ENCODE assay signal across 18 mouse cellular contexts in the genomic region with DNA sequence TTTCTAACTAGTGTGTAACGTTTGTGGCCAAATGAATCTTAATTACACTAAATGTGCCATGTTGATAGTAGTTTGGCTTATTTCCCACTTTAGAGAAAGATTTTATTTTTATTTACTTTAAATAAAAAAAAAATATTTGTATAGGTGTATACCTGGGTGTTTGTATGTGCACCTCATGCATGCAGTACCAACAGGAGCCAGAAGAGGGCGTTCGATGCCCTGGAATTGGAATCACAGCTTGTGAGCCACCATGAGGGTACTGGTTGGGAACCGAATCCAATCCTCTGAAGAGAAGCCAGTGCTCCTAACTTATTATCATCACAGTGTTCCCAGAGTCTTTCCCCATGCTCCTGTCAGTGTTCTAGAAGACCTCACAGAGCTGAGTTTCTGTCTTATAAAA. TPM values are rescaled to one million over a fixed set of nuclear protein-coding genes. Genes with fewer than 3 reads are reported as not detected.
DNase-seq lines count a peak whose midpoint lies in the region; ATAC-seq and TF ChIP-seq lines count a peak whose summit lies in the region.
"Had no signal": no experiment of that assay in that cellular context is flagged by ENCODE, and none has a peak within 500 bp of the region (broad histone marks: within the 10 kb centered on the region; RNA-seq: fewer than 3 reads in every experiment).

No protein-coding gene starts in this region.

- no peak overlapping the region for H3K4me3 ChIP-seq in heart, adult 2 months
- no peak overlapping the region for H3K4me3 ChIP-seq in heart, embryonic 11.5 days (ENCODE audit: low read depth, low read length)
- no peak overlapping the region for H3K4me3 ChIP-seq in liver, embryonic 14.5 days (ENCODE audit: insufficient read depth in 1 of 2, low read depth in 2 of 2, low read length in 2 of 2)
- H3K4me3 ChIP-seq in liver, embryonic 12.5 days, result no peak overlapping the region
- no peak overlapping the region for H3K4me3 ChIP-seq in neural tube, embryonic 15.5 days (replicated peaks)
- H3K4me3 ChIP-seq: forebrain, embryonic 10.5 days; hindbrain, embryonic 13.5 days; limb, embryonic 15.5 days; myocyte had no signal

- WGBS in heart, adult 2 months, result 80% methylated on average over 4 of the region's 4 CpGs
- 76% methylated on average over 4 of the region's 4 CpGs for whole genome bisulfite sequencing in heart, embryonic 11.5 days (ENCODE audit: insufficient replicate concordance)
- 62% methylated on average over 4 of the region's 4 CpGs for WGBS in liver, embryonic 14.5 days (ENCODE audit: insufficient replicate concordance)
- WGBS in liver, embryonic 12.5 days (ENCODE audit: insufficient replicate concordance), result 66% methylated on average over 4 of the region's 4 CpGs
- WGBS in neural tube, embryonic 15.5 days, result 89% methylated on average over 4 of the region's 4 CpGs

- peak; percentile 36 for TF ChIP-seq CTCF in heart, adult 2 months (IDR thresholded peaks at IDR 0.05)
- TF ChIP-seq CTCF in liver, embryonic 14.5 days (IDR thresholded peaks at IDR 0.05; ENCODE audit: low read depth), result peak; percentile 47
- TF ChIP-seq CTCF in brain, embryonic 14.5 days (IDR thresholded peaks at IDR 0.05; ENCODE audit: borderline replicate concordance, extremely low read depth, insufficient read depth, insufficient read length), result peak; percentile 49; the same call in 1 of the 2 replicates

- no peaks in the 10 kb centered on the region for H3K79me2 ChIP-seq in heart, adult 2 months (replicated peaks; ENCODE audit: control insufficient read depth, insufficient read depth, low read length)

- ATAC-seq in heart, embryonic 11.5 days (replicated peaks; ENCODE audit: insufficient number of reproducible peaks, low FRiP score, low TSS enrichment), result no peak
- ATAC-seq in liver, embryonic 14.5 days (ENCODE audit: insufficient read depth), result no peak
- ATAC-seq in liver, embryonic 12.5 days, result no peak
- no peak for ATAC-seq in neural tube, embryonic 15.5 days (ENCODE audit: low FRiP score)

- DNase-seq in heart, adult 2 months, result no peak
- no peak for DNase-seq in liver, embryonic 14.5 days (ENCODE audit: low read depth in 3 of 3, low spot score in 3 of 3)
- DNase-seq in ES-CJ7 (ENCODE audit: low read depth, low spot score), result peak; percentile 62
- no peak for DNase-seq in brain, embryonic 14.5 days (ENCODE audit: low read depth)
- DNase-seq: cerebellum, adult 11-12 months; kidney, adult 9 months; lung, postnatal 14 days; thymus, adult 18-20 months had no signal

- no peak for TF ChIP-seq EP300 in heart, adult 2 months (IDR thresholded peaks at IDR 0.05; ENCODE audit: insufficient read depth, low read depth, low read length)
- TF ChIP-seq EP300 in liver, embryonic 14.5 days (IDR thresholded peaks at IDR 0.05; ENCODE audit: low read depth), result no peak

- no peaks in the 10 kb centered on the region for H3K27me3 ChIP-seq in heart, adult 2 months (ENCODE audit: control insufficient read depth, insufficient read depth, low read length)
- H3K27me3 ChIP-seq in heart, embryonic 11.5 days (ENCODE audit: control insufficient read depth, insufficient read depth, low read length), result no peaks in the 10 kb centered on the region
- H3K27me3 ChIP-seq in liver, embryonic 14.5 days (ENCODE audit: control insufficient read depth, insufficient read depth, low read length), result no peaks in the 10 kb centered on the region
- H3K27me3 ChIP-seq in liver, embryonic 12.5 days (replicated peaks), result no peaks in the 10 kb centered on the region
- no peaks in the 10 kb centered on the region for H3K27me3 ChIP-seq in neural tube, embryonic 15.5 days (replicated peaks)
- H3K27me3 ChIP-seq: hindbrain, embryonic 13.5 days; limb, embryonic 15.5 days had no signal

- H3K27ac ChIP-seq in heart, adult 2 months, result no peak overlapping the region
- no peak overlapping the region for H3K27ac ChIP-seq in heart, embryonic 11.5 days (ENCODE audit: low read depth, low read length)
- no peak overlapping the region for H3K27ac ChIP-seq in liver, embryonic 14.5 days
- no peak overlapping the region for H3K27ac ChIP-seq in liver, embryonic 12.5 days
- no peak overlapping the region for H3K27ac ChIP-seq in neural tube, embryonic 15.5 days (replicated peaks)
- H3K27ac ChIP-seq: forebrain, embryonic 10.5 days; hindbrain, embryonic 13.5 days; limb, embryonic 15.5 days had no signal

- TF ChIP-seq POLR2A in heart, adult 2 months (IDR thresholded peaks at IDR 0.05; ENCODE audit: insufficient read depth, low read depth, low read length), result no peak
- TF ChIP-seq POLR2A in brain, embryonic 14.5 days (IDR thresholded peaks at IDR 0.05; ENCODE audit: borderline replicate concordance, extremely low read depth, insufficient read depth, insufficient read length, poor library complexity, severe bottlenecking), result no peak

- intact Hi-C loops in heart, adult 2 months (cut with DNase I), result no loop called here

- H3K4me1 ChIP-seq in heart, adult 2 months (ENCODE audit: control insufficient read depth, insufficient read depth, low read length), result no peaks in the 10 kb centered on the region
- H3K4me1 ChIP-seq in heart, embryonic 11.5 days (ENCODE audit: control insufficient read depth, insufficient read depth, low read length), result no peaks in the 10 kb centered on the region
- H3K4me1 ChIP-seq in liver, embryonic 14.5 days (replicated peaks; ENCODE audit: control insufficient read depth in 2 of 2, insufficient read depth in 2 of 2, low read length in 1 of 2), result no peaks in the 10 kb centered on the region
- no peaks in the 10 kb centered on the region for H3K4me1 ChIP-seq in liver, embryonic 12.5 days
- peaks cover 14% of the 10 kb centered on the region; the same call in 1 of the 2 replicates for H3K4me1 ChIP-seq in neural tube, embryonic 15.5 days
- H3K4me1 ChIP-seq: limb, embryonic 15.5 days had no signal

- no peak overlapping the region for H3K9ac ChIP-seq in heart, adult 2 months (ENCODE audit: low read depth, low read length)
- H3K9ac ChIP-seq in heart, embryonic 11.5 days (ENCODE audit: low read depth, low read length), result no peak overlapping the region
- H3K9ac ChIP-seq in liver, embryonic 14.5 days (replicated peaks), result no peak overlapping the region
- no peak overlapping the region for H3K9ac ChIP-seq in liver, embryonic 12.5 days
- no peak overlapping the region for H3K9ac ChIP-seq in neural tube, embryonic 15.5 days (replicated peaks)
- H3K9ac ChIP-seq: hindbrain, embryonic 13.5 days; limb, embryonic 15.5 days had no signal

- no peaks in the 10 kb centered on the region for H3K9me3 ChIP-seq in heart, embryonic 11.5 days (replicated peaks; ENCODE audit: control insufficient read depth, low read length)
- H3K9me3 ChIP-seq in liver, embryonic 14.5 days (ENCODE audit: control insufficient read depth, low read length), result no peaks in the 10 kb centered on the region; the same call in 1 of the 2 replicates
- 0 out of 2 replicates have a peak, but pooled peaks cover 4% of the 10 kb centered on the region for H3K9me3 ChIP-seq in liver, embryonic 12.5 days (replicated peaks)
- no peaks in the 10 kb centered on the region for H3K9me3 ChIP-seq in neural tube, embryonic 15.5 days (replicated peaks)
- H3K9me3 ChIP-seq: hindbrain, embryonic 13.5 days; limb, embryonic 15.5 days had no signal

- no peaks in the 10 kb centered on the region for H3K36me3 ChIP-seq in heart, adult 2 months (ENCODE audit: control insufficient read depth, insufficient read depth, low read length)
- no peaks in the 10 kb centered on the region for H3K36me3 ChIP-seq in heart, embryonic 11.5 days (ENCODE audit: control insufficient read depth, insufficient read depth, low read length)
- no peaks in the 10 kb centered on the region for H3K36me3 ChIP-seq in liver, embryonic 14.5 days (replicated peaks; ENCODE audit: control insufficient read depth, insufficient read depth, low read depth)
- no peaks in the 10 kb centered on the region for H3K36me3 ChIP-seq in liver, embryonic 12.5 days
- peaks cover 33% of the 10 kb centered on the region for H3K36me3 ChIP-seq in neural tube, embryonic 15.5 days
- H3K36me3 ChIP-seq: limb, embryonic 15.5 days had no signal

- H3K4me2 ChIP-seq in heart, embryonic 11.5 days, result no peak overlapping the region
- no peak overlapping the region for H3K4me2 ChIP-seq in liver, embryonic 14.5 days (ENCODE audit: low read depth)
- no peak overlapping the region for H3K4me2 ChIP-seq in liver, embryonic 12.5 days
- no peak overlapping the region for H3K4me2 ChIP-seq in neural tube, embryonic 15.5 days
- H3K4me2 ChIP-seq: hindbrain, embryonic 13.5 days; limb, embryonic 15.5 days; midbrain, embryonic 11.5 days had no signal

RNA-seq across cellular contexts. Expression of gene Ntrk2, which starts 42.2 kb away (rescaled TPM):
- total RNA-seq in heart, adult 2 months (2021), result 1 to 10 TPM in 1 of 2 experiments, under 1 TPM in 1; 0.91 to 1.8 TPM
- polyA plus RNA-seq in heart, adult 2 months (2012; rRNA removed), result 2.6 and 4.6 TPM in 2 replicates
- polyA plus RNA-seq in heart, embryonic 11.5 days (2014; fragmentation: Nextera tagmentation; extraction: Ambion mirVana), result 3.1 and 4.7 TPM in 2 replicates
- polyA plus RNA-seq in liver, embryonic 14.5 days (2012; rRNA removed), result 0.06 and 0.07 TPM in 2 replicates
- 0.04 and 0.21 TPM in 2 replicates for polyA plus RNA-seq in liver, embryonic 14.5 days (2014; fragmentation: Nextera tagmentation; extraction: Ambion mirVana)
- 0.20 TPM in 2 replicates for polyA plus RNA-seq in liver, embryonic 12.5 days (2016; fragmentation: Nextera tagmentation; extraction: Ambion mirVana)
- 42.7 and 65.4 TPM in 2 replicates for polyA plus RNA-seq in brain, embryonic 14.5 days (2012; rRNA removed)
- 112 and 132 TPM in 2 replicates for polyA plus RNA-seq in neural tube, embryonic 15.5 days (2015; fragmentation: Nextera tagmentation; extraction: Ambion mirVana)
- total RNA-seq: granulocyte monocyte progenitor cell, adult 5-6 weeks had no signal
- polyA plus RNA-seq: C2C12, myocyte had no signal
